Mouse (Mus musculus): Measurements from ENCODE around the gene Vmn1r88.

Vmn1r88 gene

GRCm38 (mm10) chr7:13159268-13159667, at the start of gene Vmn1r88:
Vmn1r88 (plus strand) TSS chr7:13159568.
- ATAC-seq (ENCODE audit: insufficient number of reproducible peaks, low FRiP score, low TSS enrichment), result no peak

- ATAC-seq (ENCODE audit: insufficient number of reproducible peaks, low FRiP score, low TSS enrichment), result no peak
Measured at GRCm38 (mm10) chr7:13119817-13120216, 39.6 kb upstream of the Vmn1r88 start, which contains the start of gene Vmn1r86. Vmn1r86 (minus strand) TSS chr7:13119917.

GRCm38 (mm10) chr7:13123554-13124153, 35.7 kb upstream of the Vmn1r88 start:
- peak; percentile 56; the same call in 1 of the 2 replicates for ATAC-seq (ENCODE audit: insufficient number of reproducible peaks, low FRiP score, low TSS enrichment)

- no peak for ATAC-seq (ENCODE audit: insufficient number of reproducible peaks, low FRiP score, low TSS enrichment)
Measured at GRCm38 (mm10) chr7:13131856-13132255, 27.5 kb upstream of the Vmn1r88 start.

GRCm38 (mm10) chr7:13137340-13137739, 22.0 kb upstream of the Vmn1r88 start:
- no peak for ATAC-seq (ENCODE audit: insufficient number of reproducible peaks, low FRiP score, low TSS enrichment)

- no peak for ATAC-seq (ENCODE audit: insufficient number of reproducible peaks, low FRiP score, low TSS enrichment)
Measured at GRCm38 (mm10) chr7:13140057-13140456, 19.3 kb upstream of the Vmn1r88 start, which contains the start of gene Vmn1r87. Vmn1r87 (minus strand) TSS chr7:13140157.

GRCm38 (mm10) chr7:13212720-13213119, 53.4 kb downstream of the Vmn1r88 start, which contains the start of gene Vmn1r89:
Vmn1r89 (plus strand) TSS chr7:13213020.
- no peak for ATAC-seq (ENCODE audit: insufficient number of reproducible peaks, low FRiP score, low TSS enrichment)
